Mouse (Mus musculus) mature B cell (primary cell): Measurements from ENCODE around the gene Abi1.
"Not testable (repeated sequence)": the region's sequence is repeated elsewhere in the genome, so short reads cannot be mapped to it uniquely, and the experiment has no call there.

ENCODE experiments used
- in situ Hi-C: fragments of 300-500 bp; cut with MboI; formaldehyde crosslinking; loops from 2 replicates; pipeline ENCODE4 v1.14.3; 2019

Gene Abi1

GRCm38 (mm10) chr2:22961681-22962080 is 78.4 kb downstream of the Abi1 start:
- in situ Hi-C loops, result no loop called here

- in situ Hi-C loops, result no loop called here
Measured at GRCm38 (mm10) chr2:22957415-22957814, 82.6 kb downstream of the Abi1 start.

- in situ Hi-C loops, result no loop called here
Measured at GRCm38 (mm10) chr2:22955914-22956313, 84.1 kb downstream of the Abi1 start.

DNA sequence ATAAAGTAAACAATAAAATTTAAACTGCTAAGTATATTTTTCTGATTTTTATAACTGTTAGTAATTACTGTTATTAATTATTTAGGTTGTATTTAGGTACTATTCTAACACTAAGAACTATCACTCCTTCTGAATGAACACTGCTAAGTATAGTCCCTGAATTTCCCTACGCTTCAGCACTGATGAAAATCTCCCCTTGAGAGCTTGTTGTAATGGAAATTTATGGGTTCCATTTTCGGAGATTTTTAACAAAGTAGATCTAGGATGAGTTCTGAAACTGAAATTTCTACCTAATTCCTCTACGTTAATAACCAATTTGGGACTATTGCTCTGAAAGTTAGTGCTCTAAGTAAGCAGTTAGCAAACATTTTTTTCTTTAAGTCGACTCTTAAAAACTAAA is 85.8 kb downstream of the Abi1 start:
- in situ Hi-C loops, result no loop called here

DNA sequence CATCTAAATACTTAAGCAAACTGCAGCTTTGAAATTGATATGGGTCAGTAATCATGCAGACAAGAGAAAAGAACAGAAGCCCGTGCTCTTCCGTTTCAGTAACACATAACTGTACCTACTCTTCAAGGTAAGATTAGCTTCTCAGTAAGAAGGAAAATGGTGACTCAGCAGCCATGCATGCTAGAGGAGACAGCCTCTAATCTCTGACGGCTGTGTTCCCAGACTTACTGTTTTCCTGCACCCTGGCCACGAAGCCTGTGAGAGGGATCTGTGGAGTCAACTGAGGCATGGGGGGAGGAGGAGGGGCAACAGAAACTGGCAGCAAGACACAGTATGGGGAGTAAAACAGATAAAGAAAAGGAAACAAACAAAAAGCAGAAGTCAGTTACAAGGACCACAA is 90.1 kb downstream of the Abi1 start:
- in situ Hi-C loops, result no loop called here

DNA sequence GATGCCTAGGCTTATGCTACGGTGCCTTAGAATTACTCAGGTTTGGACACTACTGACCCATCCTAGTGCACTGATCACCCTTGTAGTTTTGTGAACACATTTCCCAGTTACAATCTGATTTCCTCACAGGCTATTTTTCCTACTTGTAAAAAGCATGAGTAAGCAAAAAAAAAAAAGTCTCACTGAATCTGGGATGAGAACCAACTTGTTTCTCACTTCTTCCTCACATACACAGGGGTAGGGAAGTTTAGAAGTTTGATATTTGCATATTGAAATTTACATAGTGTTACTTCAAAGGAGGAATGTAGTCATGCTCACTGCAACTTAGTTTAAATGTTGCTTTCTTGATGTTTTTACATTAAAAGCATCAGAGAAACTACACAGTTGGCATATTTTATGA is 106.5 kb downstream of the Abi1 start:
- in situ Hi-C loops, result no loop called here

DNA sequence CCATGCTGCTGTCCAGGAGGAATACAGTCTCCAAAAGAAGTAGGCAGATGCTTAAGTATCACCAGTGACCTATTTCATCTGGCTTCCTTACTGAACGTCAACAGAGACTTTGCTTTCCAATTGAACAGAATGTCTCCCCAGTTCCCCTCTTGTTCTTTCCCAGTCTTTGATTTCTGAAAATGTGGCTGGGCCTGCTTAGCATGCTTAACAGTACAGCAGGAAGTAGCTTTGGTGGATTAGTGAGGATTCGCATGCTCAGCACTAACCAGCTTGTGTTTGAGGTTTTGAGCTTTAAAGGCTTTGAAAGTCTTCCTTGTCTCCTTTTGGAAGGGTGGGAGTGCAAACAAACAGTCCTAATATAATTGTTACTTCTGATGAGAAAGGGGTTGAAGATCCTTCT is 111.8 kb downstream of the Abi1 start:
- in situ Hi-C loops, result no loop called here

DNA sequence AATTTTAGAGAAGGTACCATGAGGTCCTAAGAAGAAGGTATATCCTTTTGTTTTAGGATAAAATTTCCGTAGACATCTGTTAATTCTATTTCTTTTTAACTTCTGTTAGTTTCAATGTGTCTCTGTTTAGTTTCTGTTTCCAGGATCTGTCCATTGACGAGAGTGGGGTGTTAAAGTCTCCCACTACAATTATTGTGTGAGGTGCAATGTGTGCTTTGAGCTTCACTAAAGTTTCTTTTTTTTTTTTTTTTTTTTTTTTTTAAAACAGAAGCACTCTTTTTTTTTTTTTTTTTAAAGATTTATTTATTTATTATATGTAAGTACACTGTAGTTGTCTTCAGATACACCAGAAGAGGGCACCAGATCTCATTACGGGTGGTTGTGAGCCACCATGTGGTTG is 114.1 kb downstream of the Abi1 start:
- in situ Hi-C loops, result not testable (repeated sequence)

DNA sequence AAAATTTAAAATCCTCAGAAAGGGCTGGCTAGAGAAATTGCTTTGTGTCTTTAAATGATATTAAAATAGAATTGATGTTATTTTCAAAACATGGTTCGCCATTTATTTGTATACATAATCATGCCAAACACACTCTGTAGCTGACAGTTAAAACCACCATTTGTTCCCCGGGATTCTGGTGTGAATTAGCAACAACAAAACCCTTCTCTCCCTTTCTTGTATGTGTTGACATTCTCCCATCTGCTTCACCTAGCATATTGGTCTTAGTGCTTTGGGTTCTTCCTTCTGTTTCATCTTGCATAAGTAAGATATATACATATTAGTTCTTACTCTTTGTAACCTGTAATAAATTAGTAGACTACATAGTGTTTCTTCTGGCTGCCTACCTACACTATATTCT is 121.4 kb downstream of the Abi1 start:
- in situ Hi-C loops, result no loop called here

DNA sequence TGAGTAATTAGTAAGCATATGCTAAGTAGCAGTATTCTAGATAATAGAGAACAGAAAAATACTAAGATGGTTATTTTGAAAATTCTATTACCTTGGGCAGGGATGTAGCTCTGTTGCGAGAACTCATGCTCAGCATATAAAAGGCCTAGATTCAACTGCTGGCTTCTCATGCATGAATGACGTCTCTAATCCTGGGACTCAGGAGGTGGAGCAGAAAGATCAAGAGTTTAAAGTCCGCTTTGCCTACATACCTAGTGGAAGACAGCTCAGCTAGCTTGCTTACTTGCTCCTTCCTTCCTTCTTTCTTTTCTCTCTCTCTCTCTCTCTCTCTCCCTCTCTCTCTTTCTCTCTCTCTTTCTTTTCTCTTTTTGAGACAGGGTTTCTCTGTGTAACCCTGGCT is 125.6 kb downstream of the Abi1 start:
- in situ Hi-C loops, result no loop called here

DNA sequence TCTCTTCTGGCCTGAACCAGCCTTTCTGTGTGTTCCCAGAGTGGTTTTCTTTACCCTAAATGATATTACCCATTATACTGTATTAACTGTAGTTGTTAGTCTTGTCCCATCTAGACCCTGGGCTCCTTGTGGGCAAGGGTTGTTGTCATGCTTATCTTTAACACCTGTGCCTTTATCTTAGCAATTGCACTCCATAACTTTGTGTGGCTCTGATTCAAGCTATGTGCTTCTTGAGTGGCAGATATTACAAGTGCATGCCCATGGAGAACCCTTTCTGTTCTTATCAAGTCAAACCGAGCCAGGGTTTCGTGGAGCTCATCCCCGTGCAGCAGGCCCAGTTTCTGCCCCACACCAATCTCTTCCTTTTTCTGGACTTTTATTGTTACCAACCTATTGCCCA is 136.1 kb downstream of the Abi1 start:
- in situ Hi-C loops, result no loop called here

- in situ Hi-C loops, result no loop called here
Measured at GRCm38 (mm10) chr2:22895282-22896273, 144.5 kb downstream of the Abi1 start, which contains the start of gene Pdss1. TSS of gene Pdss1 (plus strand) at chr2:22895522.

DNA sequence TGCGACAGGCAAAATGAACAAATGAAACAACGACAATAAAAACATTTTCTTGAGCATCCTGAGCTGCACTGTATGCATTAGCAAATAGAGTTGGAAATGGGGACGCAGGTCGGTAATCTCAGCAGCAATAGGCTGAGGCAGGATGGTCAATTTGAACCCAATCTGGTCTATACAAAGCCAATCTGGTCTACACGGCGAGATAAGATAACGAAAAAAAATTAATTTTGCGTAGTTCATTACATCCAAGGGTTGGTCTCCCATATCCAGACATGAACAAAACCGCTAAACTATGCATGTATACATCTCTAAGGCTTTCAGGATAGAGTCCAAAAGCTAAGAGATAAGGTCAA is 145.1 kb downstream of the Abi1 start:
- in situ Hi-C loops, result no loop called here
